Mouse (Mus musculus): ENCODE measurements around the gene Ass1. TPM values are rescaled to one million over a fixed set of nuclear protein-coding genes. Genes with fewer than 3 reads are reported as not detected.

Ass1 gene
- polyA plus RNA-seq, 1 experiment from 2014 or later, result 10.5 TPM

DNA sequence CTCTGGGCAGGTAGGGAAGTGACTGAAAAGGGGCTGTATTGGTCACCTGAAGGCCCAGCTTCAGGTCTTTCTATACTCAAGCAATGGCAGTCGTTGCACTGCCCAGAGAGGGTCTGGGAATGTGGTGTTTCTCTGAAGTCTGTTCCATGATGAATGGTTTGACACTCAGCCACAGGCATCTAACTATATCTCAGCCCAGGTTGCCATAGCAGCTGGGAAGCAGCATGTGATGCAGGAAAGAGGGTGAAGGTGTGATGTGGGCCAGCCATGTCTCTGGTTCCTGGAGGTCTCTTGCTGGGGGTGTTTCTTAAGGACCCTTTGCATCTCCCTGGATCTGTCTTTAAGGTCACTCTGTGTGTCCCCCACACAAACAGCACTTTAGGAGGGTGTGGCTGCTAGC, 26.1 kb downstream of the Ass1 start:
- Histone ChIP-seq H3K27me3 (peaks cover 84% of the 10 kb centered on the region), H3K27ac (no peak overlapping the region), H3K9me3 (no peaks in the 10 kb centered on the region), H3K4me2 (replicated peaks) (no peak overlapping the region), H3K36me3 (no peaks in the 10 kb centered on the region), H3K4me3 (replicated peaks) (no peak overlapping the region), H3K4me1 (replicated peaks) (peaks cover 84% of the 10 kb centered on the region), H3K9ac (replicated peaks) (no peak overlapping the region)
- 57% methylated on average over 1 of the region's 1 CpGs for WGBS
- ATAC-seq, result no peak

DNA sequence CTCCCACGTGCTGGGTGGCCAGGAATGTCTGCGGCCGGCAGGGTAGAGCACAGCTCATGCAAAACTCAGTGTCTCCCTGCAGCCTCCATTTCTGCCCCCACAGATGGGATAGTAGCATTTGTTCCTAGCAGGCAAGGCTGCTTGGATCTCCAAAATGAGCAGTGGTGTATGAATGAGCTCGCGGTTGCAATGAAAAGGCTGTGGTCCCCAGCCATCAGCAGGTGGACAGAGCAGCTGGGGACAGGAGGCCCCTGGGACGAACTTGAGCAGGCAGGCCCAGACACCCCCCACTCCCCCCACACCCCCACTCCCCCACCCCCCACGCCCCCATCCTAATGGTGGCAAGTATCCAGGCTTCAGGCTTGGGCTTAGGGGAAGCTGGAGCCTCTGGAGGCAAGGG, 27.1 kb downstream of the Ass1 start:
- Histone ChIP-seq H3K27ac (0 out of 2 replicates have a peak overlapping the region, but pooled peaks have one; percentile 10), H3K9ac (replicated peaks) (no peak overlapping the region)
- no peak for ATAC-seq

DNA sequence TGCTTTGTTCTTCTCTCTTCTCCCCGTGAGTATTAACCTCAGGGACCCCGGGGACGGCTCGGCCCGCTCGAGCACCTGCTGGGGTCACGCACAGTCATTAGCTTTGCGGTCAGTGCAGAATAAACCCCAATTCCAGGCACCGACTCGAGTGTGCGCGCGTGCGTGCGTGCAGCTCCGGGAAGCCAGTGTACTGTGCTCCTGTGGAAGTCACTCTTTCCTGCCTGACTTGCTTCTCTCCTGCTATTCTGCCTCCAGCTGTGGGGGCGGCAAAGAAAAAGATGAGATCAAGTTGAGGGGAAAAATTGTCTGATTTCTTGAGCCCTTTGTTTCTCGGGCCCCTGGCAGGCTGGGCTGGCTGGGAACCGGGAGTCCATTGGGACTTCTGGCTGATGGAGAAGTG, 27.6 kb downstream of the Ass1 start:
- Histone ChIP-seq H3K9ac (replicated peaks) (peak overlapping the region; percentile 52; the same call in 1 of the 2 replicates), H3K4me1 (replicated peaks) (peaks cover 99% of the 10 kb centered on the region), H3K4me3 (replicated peaks) (no peak overlapping the region), H3K27me3 (peaks cover 82% of the 10 kb centered on the region), H3K27ac (peak overlapping the region; percentile 39; the same call in 1 of the 2 replicates), H3K4me2 (replicated peaks) (peak overlapping the region; percentile 26), H3K9me3 (no peaks in the 10 kb centered on the region), H3K36me3 (no peaks in the 10 kb centered on the region)
- ATAC-seq, result no peak
- 30% methylated on average over 19 of the region's 19 CpGs for WGBS

More for the DNA sequence above, 27.1 kb downstream of the Ass1 start:
- H3K36me3 ChIP-seq, result no peaks in the 10 kb centered on the region
- H3K27me3 ChIP-seq, result peaks cover 83% of the 10 kb centered on the region
- H3K4me3 ChIP-seq (replicated peaks), result no peak overlapping the region
- peaks cover 94% of the 10 kb centered on the region for H3K4me1 ChIP-seq (replicated peaks)
- no peak overlapping the region for H3K4me2 ChIP-seq (replicated peaks)
- WGBS, result 24% methylated on average over 7 of the region's 7 CpGs
- H3K9me3 ChIP-seq, result no peaks in the 10 kb centered on the region

DNA sequence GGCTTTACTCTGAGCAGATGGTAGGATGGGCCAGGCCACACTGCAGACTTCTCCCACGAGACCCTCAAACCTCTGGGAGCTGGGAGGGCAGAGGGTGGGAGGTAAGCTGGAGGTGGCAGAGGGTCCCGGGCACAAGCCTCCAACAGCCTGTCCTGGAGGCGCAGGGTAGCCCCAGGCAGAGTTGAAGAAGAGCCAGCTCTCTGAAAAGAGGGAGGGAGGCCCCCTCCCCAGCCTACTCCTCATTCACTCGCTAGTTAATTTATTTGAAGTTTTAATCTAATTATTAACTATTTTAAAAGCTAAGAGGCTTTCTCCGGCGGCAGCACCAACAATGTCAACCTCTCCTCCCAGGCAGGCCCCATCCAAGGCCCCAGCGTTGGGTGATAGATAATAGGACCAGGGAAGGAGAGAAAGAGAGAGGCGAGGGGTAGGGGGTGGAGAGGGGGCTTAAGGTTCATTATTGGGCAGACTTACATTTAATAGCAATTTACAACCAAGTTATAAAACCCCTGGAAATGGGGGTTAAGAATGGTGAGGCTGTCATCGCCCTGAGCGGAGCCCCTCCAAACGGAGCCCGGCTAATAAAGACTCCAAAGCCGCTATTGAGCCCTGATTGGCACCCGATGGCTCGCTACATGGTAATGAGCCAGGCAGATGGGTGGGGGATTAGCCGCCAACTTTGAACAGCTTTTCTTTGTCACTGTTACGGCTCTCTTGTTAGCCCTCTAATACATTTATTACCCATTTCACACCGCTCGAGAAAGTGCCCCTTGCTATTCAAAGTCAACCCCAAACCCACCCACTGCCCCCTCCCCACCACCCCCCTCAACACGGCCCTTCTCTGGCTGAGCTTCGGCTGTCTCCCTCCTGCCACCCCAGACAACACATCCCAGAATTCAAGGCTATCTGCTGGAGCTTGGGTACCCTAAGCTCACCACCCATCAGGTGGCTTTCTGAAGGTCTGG, 29.6 kb downstream of the Ass1 start:
- peak; percentile 77 for ATAC-seq
- Histone ChIP-seq H3K9me3 (no peaks in the 10 kb centered on the region), H3K4me2 (replicated peaks) (peak overlapping the region; percentile 33), H3K4me3 (replicated peaks) (no peak overlapping the region), H3K4me1 (replicated peaks) (peaks cover 91% of the 10 kb centered on the region), H3K27ac (peak overlapping the region; percentile 63), H3K36me3 (no peaks in the 10 kb centered on the region), H3K27me3 (peaks cover 82% of the 10 kb centered on the region), H3K9ac (replicated peaks) (no peak overlapping the region)
- WGBS, result 5% methylated on average over 20 of the region's 21 CpGs

DNA sequence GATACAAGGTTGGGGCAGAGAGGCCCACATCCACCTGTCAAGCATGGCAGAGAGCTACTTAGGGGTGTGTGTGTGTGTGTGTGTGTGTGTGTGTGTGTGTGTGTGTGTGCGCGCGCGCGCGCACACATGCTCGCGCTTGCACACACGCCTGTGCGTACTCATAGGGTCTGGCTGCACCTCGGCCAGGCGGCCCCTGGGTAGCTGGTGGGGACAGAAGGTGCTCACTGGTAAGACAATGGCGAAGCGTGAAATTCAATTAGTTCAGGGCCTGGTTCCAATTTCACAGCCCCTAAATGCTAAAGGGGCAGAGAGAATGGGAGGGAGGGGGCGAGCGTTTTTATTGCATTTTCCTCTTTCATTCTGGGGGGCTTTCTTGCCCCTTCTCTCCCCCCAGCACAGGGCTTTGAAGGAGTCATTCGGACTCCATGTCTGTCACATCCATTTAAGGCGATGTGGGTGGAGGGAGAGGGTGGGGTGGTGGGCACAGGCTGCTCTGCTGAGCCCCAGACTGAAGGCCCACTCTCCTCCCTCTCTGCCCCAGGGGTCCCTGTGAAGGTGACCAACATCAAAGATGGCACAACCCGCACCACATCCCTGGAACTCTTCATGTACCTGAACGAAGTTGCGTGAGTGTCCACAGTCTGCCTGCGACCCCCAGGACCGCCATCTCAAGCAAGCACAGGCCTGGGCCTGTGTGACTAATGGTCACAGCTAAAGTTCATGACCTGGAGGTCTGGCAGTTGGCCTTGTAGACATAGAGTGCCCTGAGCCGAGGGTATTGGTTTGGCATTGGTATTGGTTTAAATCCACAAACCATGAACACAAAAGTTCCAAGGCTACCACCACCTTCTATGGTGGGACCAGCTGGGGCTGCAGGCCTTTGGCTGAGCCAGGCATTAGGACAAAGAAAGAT, 30.5 kb downstream of the Ass1 start:
- no peak overlapping the region for H3K4me3 ChIP-seq (replicated peaks)
- 27% methylated on average over 24 of the region's 24 CpGs for WGBS
- H3K4me1 ChIP-seq (replicated peaks), result peaks cover 92% of the 10 kb centered on the region
- H3K36me3 ChIP-seq, result no peaks in the 10 kb centered on the region
- no peaks in the 10 kb centered on the region for H3K9me3 ChIP-seq
- H3K9ac ChIP-seq (replicated peaks), result no peak overlapping the region
- H3K4me2 ChIP-seq (replicated peaks), result peak overlapping the region; percentile 33
- peaks cover 84% of the 10 kb centered on the region for H3K27me3 ChIP-seq
- ATAC-seq, result peak; percentile 70
- H3K27ac ChIP-seq, result peak overlapping the region; percentile 63

DNA sequence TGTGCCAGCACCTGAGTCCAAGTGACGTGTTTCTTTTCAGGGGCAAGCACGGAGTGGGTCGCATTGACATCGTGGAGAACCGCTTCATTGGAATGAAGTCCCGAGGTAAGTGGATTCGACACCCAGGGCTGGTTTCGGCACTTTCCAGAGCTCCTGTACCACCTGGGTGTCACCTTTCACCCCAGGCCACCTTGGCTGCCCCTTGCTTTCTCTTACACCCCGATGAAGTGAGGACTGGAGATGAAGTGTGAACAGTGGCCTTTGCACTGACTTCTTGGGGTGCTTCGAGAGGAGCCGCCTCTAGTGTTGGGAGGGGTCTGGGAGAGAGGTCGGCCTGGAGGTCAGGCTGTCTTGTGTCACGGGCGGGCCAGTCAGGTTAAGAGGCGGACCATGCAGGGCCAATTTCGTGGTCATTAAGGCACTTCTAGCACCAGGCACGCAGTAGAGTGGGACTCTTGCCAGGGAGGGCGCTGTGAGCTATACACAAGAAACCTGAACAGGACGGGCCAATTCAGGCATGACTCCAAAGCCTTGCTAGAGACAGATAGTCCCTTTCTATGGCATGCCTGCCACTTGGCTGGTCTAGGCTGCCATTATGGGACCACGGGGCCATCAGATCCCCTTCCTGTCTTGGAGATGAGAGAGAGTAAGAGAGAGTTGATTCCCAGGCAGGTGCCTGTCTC, 31.6 kb downstream of the Ass1 start:
- Histone ChIP-seq H3K9me3 (no peaks in the 10 kb centered on the region), H3K27me3 (peaks cover 84% of the 10 kb centered on the region), H3K36me3 (no peaks in the 10 kb centered on the region), H3K27ac (no peak overlapping the region), H3K4me2 (replicated peaks) (no peak overlapping the region), H3K4me3 (replicated peaks) (no peak overlapping the region), H3K9ac (replicated peaks) (no peak overlapping the region), H3K4me1 (replicated peaks) (peaks cover 84% of the 10 kb centered on the region)
- 45% methylated on average over 20 of the region's 20 CpGs for WGBS
- ATAC-seq, result no peak

DNA sequence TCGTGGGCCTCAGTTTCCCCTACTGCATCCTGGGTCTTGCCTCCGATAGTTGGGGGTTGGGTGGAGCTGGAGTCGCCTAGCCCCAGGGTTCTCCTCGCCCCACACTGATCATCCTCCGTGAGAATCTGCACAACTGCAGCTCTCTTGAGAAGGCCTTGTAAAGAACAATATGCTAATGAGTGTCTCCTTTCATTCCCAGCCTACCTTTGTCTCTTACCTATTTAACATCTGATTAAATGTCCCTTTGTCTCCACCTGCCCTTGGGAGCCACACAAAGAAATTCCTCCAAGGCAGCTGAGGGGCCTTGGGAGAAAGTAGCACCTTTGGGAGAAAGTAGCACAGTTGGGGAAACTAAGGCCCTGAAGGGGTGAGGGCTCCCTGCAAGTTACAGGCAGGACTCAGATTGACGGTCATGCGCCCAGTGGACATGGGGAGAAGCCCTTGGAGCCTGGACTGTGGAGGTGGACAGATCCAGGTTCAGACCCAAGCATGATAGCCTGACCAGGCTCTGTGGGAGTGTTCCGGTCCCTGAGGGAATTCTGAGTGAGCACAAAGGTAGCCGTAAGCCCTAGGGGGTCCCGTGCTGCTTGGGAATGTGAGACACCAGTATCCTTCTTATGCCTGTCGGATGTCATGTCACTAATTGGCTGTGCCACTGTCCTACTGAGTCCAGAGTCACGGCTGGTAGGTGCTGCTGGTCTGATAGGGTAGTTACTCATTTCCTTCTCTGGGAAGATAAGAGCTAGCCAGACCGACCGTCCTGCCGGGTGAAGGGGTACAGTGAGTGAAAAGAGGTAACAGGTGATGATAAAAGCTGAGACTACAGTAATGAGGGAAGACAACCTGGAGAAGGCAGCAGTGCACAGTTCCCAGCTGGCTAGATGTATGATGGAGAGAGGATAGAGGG, 32.9 kb downstream of the Ass1 start:
- no peak overlapping the region for H3K4me3 ChIP-seq (replicated peaks)
- H3K36me3 ChIP-seq, result no peaks in the 10 kb centered on the region
- no peak overlapping the region for H3K9ac ChIP-seq (replicated peaks)
- 48% methylated on average over 15 of the region's 15 CpGs for WGBS
- peaks cover 82% of the 10 kb centered on the region for H3K27me3 ChIP-seq
- no peak for ATAC-seq
- H3K9me3 ChIP-seq, result no peaks in the 10 kb centered on the region
- H3K4me2 ChIP-seq (replicated peaks), result no peak overlapping the region
- peaks cover 71% of the 10 kb centered on the region for H3K4me1 ChIP-seq (replicated peaks)
- no peak overlapping the region for H3K27ac ChIP-seq

DNA sequence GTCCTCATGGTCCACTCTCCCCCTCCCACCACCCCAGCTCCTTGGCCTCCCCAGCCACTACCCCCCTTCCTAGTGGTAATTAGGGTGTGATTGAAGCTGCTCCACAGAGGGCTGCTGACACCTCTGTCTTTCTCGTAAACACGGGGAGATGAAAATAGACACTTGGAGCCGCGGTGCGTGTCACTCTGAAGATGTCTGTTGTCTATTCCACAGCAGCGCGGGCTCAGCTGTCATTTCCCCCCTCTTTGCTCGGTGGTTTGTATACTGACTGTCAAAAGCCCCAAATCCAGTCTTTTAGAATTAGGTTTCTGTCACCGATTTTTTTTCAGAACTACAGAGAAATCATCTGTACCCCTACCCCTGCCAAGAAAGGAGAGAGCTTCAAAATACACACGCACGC, 35.5 kb downstream of the Ass1 start:
- no peak overlapping the region for H3K4me2 ChIP-seq (replicated peaks)
- peaks cover 91% of the 10 kb centered on the region for H3K27me3 ChIP-seq
- WGBS, result 38% methylated on average over 11 of the region's 11 CpGs
- no peak overlapping the region for H3K9ac ChIP-seq (replicated peaks)
- H3K4me3 ChIP-seq (replicated peaks), result no peak overlapping the region
- H3K4me1 ChIP-seq (replicated peaks), result peaks cover 45% of the 10 kb centered on the region
- H3K27ac ChIP-seq, result no peak overlapping the region
- no peaks in the 10 kb centered on the region for H3K9me3 ChIP-seq
- no peaks in the 10 kb centered on the region for H3K36me3 ChIP-seq
- ATAC-seq, result no peak

DNA sequence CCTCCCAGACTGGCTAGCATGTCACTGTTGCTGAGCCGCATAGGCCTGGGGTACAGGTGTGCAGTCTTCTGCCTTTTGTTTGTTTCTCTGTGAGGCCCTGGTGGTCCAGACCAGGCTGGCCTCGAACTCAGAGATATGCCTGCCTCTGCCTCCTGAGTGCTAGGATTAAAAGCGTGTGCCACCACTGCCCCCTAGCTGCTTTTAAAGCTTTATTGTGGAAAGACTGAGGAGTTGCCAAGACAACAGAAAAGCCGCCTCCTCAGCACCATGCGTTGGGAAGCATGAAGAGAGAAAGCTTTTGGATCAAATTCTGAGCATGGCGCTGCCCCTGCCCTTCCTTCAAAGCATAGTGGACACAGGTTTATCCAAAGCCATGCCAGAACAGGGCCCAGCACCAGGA, 38.8 kb downstream of the Ass1 start:
- no peaks in the 10 kb centered on the region for H3K9me3 ChIP-seq
- peaks cover 19% of the 10 kb centered on the region for H3K4me1 ChIP-seq (replicated peaks)
- H3K27ac ChIP-seq, result no peak overlapping the region
- no peaks in the 10 kb centered on the region for H3K36me3 ChIP-seq
- no peak overlapping the region for H3K4me2 ChIP-seq (replicated peaks)
- peaks cover 92% of the 10 kb centered on the region for H3K27me3 ChIP-seq
- H3K9ac ChIP-seq (replicated peaks), result no peak overlapping the region
- no peak overlapping the region for H3K4me3 ChIP-seq (replicated peaks)
- ATAC-seq, result no peak
- 93% methylated on average over 6 of the region's 6 CpGs for WGBS

DNA sequence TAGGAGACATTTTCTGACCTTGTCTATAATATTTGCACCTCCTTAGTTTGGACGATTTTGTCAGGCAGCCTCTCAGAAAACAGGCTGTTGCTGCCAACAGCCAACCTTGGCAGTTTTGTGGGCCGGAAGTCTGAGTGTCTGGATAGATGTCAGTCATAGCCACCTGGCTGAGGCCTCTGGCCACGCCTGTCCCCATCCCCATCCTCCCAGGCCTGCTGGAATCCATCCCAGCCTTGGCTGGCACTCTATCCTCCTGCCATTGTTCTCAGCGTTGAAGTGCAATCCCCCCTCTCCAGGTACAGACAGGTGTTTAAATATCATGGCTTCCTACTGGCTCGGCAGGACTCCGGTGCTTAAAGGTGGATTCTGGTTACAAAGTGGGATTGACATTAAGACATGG, 41.3 kb downstream of the Ass1 start:
- no peak overlapping the region for H3K4me2 ChIP-seq (replicated peaks)
- no peak overlapping the region for H3K9ac ChIP-seq (replicated peaks)
- H3K36me3 ChIP-seq, result 0 out of 2 replicates have a peak, but pooled peaks cover 6% of the 10 kb centered on the region
- ATAC-seq, result no peak
- H3K9me3 ChIP-seq, result peaks cover 10% of the 10 kb centered on the region
- 84% methylated on average over 6 of the region's 6 CpGs for WGBS
- peaks cover 72% of the 10 kb centered on the region for H3K27me3 ChIP-seq
- H3K4me3 ChIP-seq (replicated peaks), result no peak overlapping the region
- no peak overlapping the region for H3K27ac ChIP-seq
- H3K4me1 ChIP-seq (replicated peaks), result 0 out of 2 replicates have a peak, but pooled peaks cover 3% of the 10 kb centered on the region

DNA sequence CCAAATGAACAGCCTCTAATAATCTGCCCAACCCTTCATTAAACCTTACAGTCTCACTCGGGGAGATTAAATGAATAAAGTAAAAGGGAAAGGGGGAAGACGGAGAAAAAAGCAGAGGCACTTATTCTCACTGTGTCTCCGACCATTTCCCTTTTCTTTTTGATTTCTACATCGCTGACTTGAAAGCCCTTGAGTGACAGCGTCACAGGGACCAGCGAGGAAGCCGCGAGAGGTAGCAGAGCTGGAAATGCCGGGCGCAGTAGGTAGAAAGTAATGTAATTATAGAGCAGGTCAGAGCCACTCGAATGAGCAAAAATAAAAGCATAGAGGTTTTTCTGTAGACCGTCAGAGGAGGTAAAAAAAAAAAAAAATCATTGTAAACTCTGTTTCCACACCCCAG, 46.5 kb downstream of the Ass1 start:
- H3K27ac ChIP-seq, result no peak overlapping the region
- H3K36me3 ChIP-seq, result 0 out of 2 replicates have a peak, but pooled peaks cover 6% of the 10 kb centered on the region
- H3K27me3 ChIP-seq, result peaks cover 55% of the 10 kb centered on the region
- H3K4me2 ChIP-seq (replicated peaks), result no peak overlapping the region
- 48% methylated on average over 12 of the region's 12 CpGs for WGBS
- H3K9ac ChIP-seq (replicated peaks), result no peak overlapping the region
- peaks cover 10% of the 10 kb centered on the region for H3K9me3 ChIP-seq
- H3K4me3 ChIP-seq (replicated peaks), result no peak overlapping the region
- ATAC-seq, result no peak
- 0 out of 2 replicates have a peak, but pooled peaks cover 6% of the 10 kb centered on the region for H3K4me1 ChIP-seq (replicated peaks)

All from midbrain, embryonic 13.5 days (tissue).